In the genomic region with DNA sequence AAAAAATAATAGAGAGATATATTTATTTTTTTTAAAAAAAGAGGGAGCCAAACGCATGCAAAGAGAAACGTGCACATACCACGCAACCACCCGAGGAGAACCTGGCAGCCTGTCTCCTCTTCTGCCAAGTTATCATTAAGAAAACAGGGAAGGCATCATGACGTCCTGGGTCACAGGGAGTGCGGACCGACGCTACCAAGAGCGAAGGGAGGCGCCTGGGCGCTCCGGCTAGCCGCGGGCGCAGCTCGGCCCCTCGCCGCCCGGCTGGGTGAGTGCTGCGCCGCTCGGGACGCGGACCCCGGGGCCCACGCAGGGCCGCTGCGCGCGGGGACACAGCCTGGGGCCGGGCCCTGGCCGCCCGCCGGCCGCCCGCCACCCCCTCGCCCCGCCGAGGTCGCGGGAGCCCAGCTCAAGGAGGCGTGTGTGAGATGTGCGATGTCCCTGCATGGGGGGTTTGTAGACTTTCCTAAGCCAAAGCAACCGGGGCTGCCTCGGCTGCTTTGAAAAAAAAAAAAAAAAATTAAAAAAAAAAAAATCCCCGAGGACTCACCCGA, we compare ENCODE assay signal across 8 mouse cellular contexts. TPM values are rescaled to one million over a fixed set of nuclear protein-coding genes. Genes with fewer than 3 reads are reported as not detected.
DNase-seq lines count a peak whose midpoint lies in the region; ATAC-seq and TF ChIP-seq lines count a peak whose summit lies in the region.

No protein-coding gene starts in this region.

- peak overlapping the region; percentile 71 for H3K4me3 ChIP-seq in embryonic facial prominence, embryonic 10.5 days
- H3K4me3 ChIP-seq in heart, embryonic 16.5 days (ENCODE audit: low read length): peak overlapping the region; percentile 72
- H3K4me3 ChIP-seq in liver, adult 2 months (ENCODE audit: insufficient read depth, low read depth, low read length): peak overlapping the region; percentile 24; the same call in 1 of the 2 replicates
- H3K4me3 ChIP-seq in neural tube, embryonic 13.5 days: peak overlapping the region; percentile 72

- no peaks in the 10 kb centered on the region for H3K79me2 ChIP-seq in liver, adult 2 months (ENCODE audit: control insufficient read depth, insufficient read depth, low read length)

- H3K4me1 ChIP-seq in embryonic facial prominence, embryonic 10.5 days: peaks cover 20% of the 10 kb centered on the region
- peaks cover 20% of the 10 kb centered on the region for H3K4me1 ChIP-seq in heart, embryonic 16.5 days (ENCODE audit: control insufficient read depth, insufficient read depth, low read length)
- H3K4me1 ChIP-seq in liver, adult 2 months (ENCODE audit: control insufficient read depth, insufficient read depth, low read length): peaks cover 6% of the 10 kb centered on the region; the same call in 1 of the 2 replicates
- H3K4me1 ChIP-seq in neural tube, embryonic 13.5 days (replicated peaks): peaks cover 28% of the 10 kb centered on the region

- TF ChIP-seq CTCF in liver, adult 2 months (IDR thresholded peaks at IDR 0.05; ENCODE audit: low read depth, low read length): no peak

- peak overlapping the region; percentile 86 for H3K4me2 ChIP-seq in heart, embryonic 16.5 days (ENCODE audit: low read depth, low read length)
- peak overlapping the region; percentile 84 for H3K4me2 ChIP-seq in neural tube, embryonic 13.5 days

- TF ChIP-seq POLR2A in liver, adult 2 months (IDR thresholded peaks at IDR 0.05; ENCODE audit: extremely low read depth, insufficient read depth, low read length): no peak

- H3K27ac ChIP-seq in embryonic facial prominence, embryonic 10.5 days (replicated peaks): peak overlapping the region; percentile 93
- peak overlapping the region; percentile 88 for H3K27ac ChIP-seq in heart, embryonic 16.5 days (ENCODE audit: low read length)
- no peak overlapping the region for H3K27ac ChIP-seq in liver, adult 2 months (replicated peaks; ENCODE audit: insufficient read depth, low read depth, low read length)
- H3K27ac ChIP-seq in neural tube, embryonic 13.5 days (replicated peaks): peak overlapping the region; percentile 87

- WGBS in embryonic facial prominence, embryonic 10.5 days: under 1% methylated on average over 47 of the region's 47 CpGs
- under 1% methylated on average over 47 of the region's 47 CpGs for WGBS in heart, embryonic 16.5 days
- 2% methylated on average over 47 of the region's 47 CpGs for WGBS in liver, adult 2 months
- under 1% methylated on average over 47 of the region's 47 CpGs for WGBS in neural tube, embryonic 13.5 days

- no peaks in the 10 kb centered on the region for H3K9me3 ChIP-seq in embryonic facial prominence, embryonic 10.5 days
- no peaks in the 10 kb centered on the region for H3K9me3 ChIP-seq in heart, embryonic 16.5 days (replicated peaks; ENCODE audit: control insufficient read depth, low read length)
- H3K9me3 ChIP-seq in neural tube, embryonic 13.5 days: no peaks in the 10 kb centered on the region

- DNase-seq in adrenal gland, adult (ENCODE audit: inconsistent age in 2 of 2, low spot score in 1 of 2): peak; percentile 75 to 89
- no peak for DNase-seq in adrenal gland, adult 8-10 months
- DNase-seq in embryonic facial prominence, embryonic 10.5 days (ENCODE audit: low spot score): peak; percentile 68
- DNase-seq in kidney, postnatal 14 days: peak; percentile 66
- DNase-seq in liver, adult 2 months (ENCODE audit: extremely low read depth, low read depth, low spot score): peak; percentile 34
- DNase-seq in spleen, postnatal 4 days (ENCODE audit: low spot score in 2 of 2): no peak

- no peaks in the 10 kb centered on the region for H3K36me3 ChIP-seq in embryonic facial prominence, embryonic 10.5 days (replicated peaks)
- H3K36me3 ChIP-seq in heart, embryonic 16.5 days (ENCODE audit: control insufficient read depth, insufficient read depth): no peaks in the 10 kb centered on the region
- H3K36me3 ChIP-seq in liver, adult 2 months (ENCODE audit: control insufficient read depth, insufficient read depth, low read length): no peaks in the 10 kb centered on the region
- H3K36me3 ChIP-seq in neural tube, embryonic 13.5 days: no peaks in the 10 kb centered on the region

- H3K9ac ChIP-seq in heart, embryonic 16.5 days (ENCODE audit: low read length): peak overlapping the region; percentile 90
- H3K9ac ChIP-seq in liver, adult 2 months (ENCODE audit: low read depth, low read length): peak overlapping the region; percentile 53
- H3K9ac ChIP-seq in neural tube, embryonic 13.5 days: peak overlapping the region; percentile 91

- peak; percentile 72 for ATAC-seq in heart, embryonic 16.5 days (replicated peaks; ENCODE audit: extremely low read depth, insufficient read depth, low FRiP score)
- ATAC-seq in neural tube, embryonic 13.5 days (ENCODE audit: low read depth): peak; percentile 87

- peaks cover 15% of the 10 kb centered on the region for H3K27me3 ChIP-seq in embryonic facial prominence, embryonic 10.5 days (replicated peaks; ENCODE audit: low read depth, poor library complexity, severe bottlenecking)
- no peaks in the 10 kb centered on the region for H3K27me3 ChIP-seq in heart, embryonic 16.5 days (ENCODE audit: control insufficient read depth, insufficient read depth, low read length)
- H3K27me3 ChIP-seq in liver, adult 2 months (ENCODE audit: control insufficient read depth, insufficient read depth, low read length): no peaks in the 10 kb centered on the region
- H3K27me3 ChIP-seq in neural tube, embryonic 13.5 days: no peaks in the 10 kb centered on the region

RNA-seq across cellular contexts. Expression of gene Esrrg, which starts 43.2 kb away (rescaled TPM):
- 10 to 100 TPM; 10.0 to 30.1 (median 15.7) TPM for total RNA-seq in adrenal gland, adult 8-10 months (2022)
- 1.1 and 2.5 TPM in 2 replicates for polyA plus RNA-seq in embryonic facial prominence, embryonic 10.5 days (2016; fragmentation: Nextera tagmentation; extraction: Ambion mirVana)
- 23.0 and 23.5 TPM in 2 replicates for polyA plus RNA-seq in heart, embryonic 16.5 days (2015; fragmentation: Nextera tagmentation; extraction: Ambion mirVana)
- 1.5 and 4.2 TPM in 2 replicates for total RNA-seq in liver, adult 2 months (2014; rRNA removed)
- polyA plus RNA-seq in liver, adult 2 months (2012; rRNA removed): 1.1 and 1.4 TPM in 2 replicates
- polyA plus RNA-seq in neural tube, embryonic 13.5 days (2015; fragmentation: Nextera tagmentation; extraction: Ambion mirVana): 28.9 and 29.7 TPM in 2 replicates

Comparison
In these comparisons a context has a peak if more than half of its experiments do, and no peak if none do; other contexts are left out.
1. DNase-seq: peak in adrenal gland, adult (2 of 2), embryonic facial prominence, embryonic 10.5 days (single experiment), kidney, postnatal 14 days (single experiment) and liver, adult 2 months (single experiment); none in adrenal gland, adult 8-10 months (single experiment) and spleen, postnatal 4 days (0 of 2).
2. Peak in every context shown above with its lines, with median percentiles within 50 percentile points of each other: H3K4me3 ChIP-seq and H3K9ac ChIP-seq.